Mouse (Mus musculus) forebrain, embryonic 15.5 days (tissue): ENCODE data around the gene Rora. TPM values are rescaled to one million over a fixed set of nuclear protein-coding genes. Genes with fewer than 3 reads are reported as not detected.

Experiments used
- ATAC-seq: fragments of 200-750 bp; cut with Nextera tagmentation; replicated peaks from 2 replicates; pipeline ENCODE4 v1.8.0; 2017; ENCODE audit warnings: mild to moderate bottlenecking, moderate TSS enrichment, moderate library complexity
- H3K27ac ChIP-seq: fragments of 300-500 bp; sonication (generic); replicated peaks from 2 replicates; pipeline ENCODE4 v1.5.1; 2015; ENCODE audit warnings: mild to moderate bottlenecking, inconsistent platforms
- H3K27me3 ChIP-seq: fragments of 300-500 bp; sonication (generic); 2 replicates; pipeline ENCODE4 v1.6.1; 2015; ENCODE audit warnings: inconsistent platforms
- H3K36me3 ChIP-seq: fragments of 300-500 bp; sonication (generic); 2 replicates; pipeline ENCODE4 v1.6.1; 2015; ENCODE audit warnings: mild to moderate bottlenecking, inconsistent platforms
- H3K4me1 ChIP-seq: fragments of 300-500 bp; sonication (generic); 2 replicates; pipeline ENCODE4 v1.6.1; 2015; ENCODE audit warnings: inconsistent platforms
- H3K4me2 ChIP-seq: fragments of 300-500 bp; sonication (generic); replicated peaks from 2 replicates; pipeline ENCODE4 v1.6.1; 2015; ENCODE audit warnings: mild to moderate bottlenecking, inconsistent platforms
- H3K4me3 ChIP-seq: fragments of 300-500 bp; sonication (generic); 2 replicates; pipeline ENCODE4 v1.5.1; 2015; ENCODE audit warnings: mild to moderate bottlenecking, inconsistent platforms
- H3K9ac ChIP-seq: fragments of 300-500 bp; sonication (generic); replicated peaks from 2 replicates; pipeline ENCODE4 v1.6.1; 2015; ENCODE audit warnings: mild to moderate bottlenecking, inconsistent platforms
- H3K9me3 ChIP-seq: fragments of 300-500 bp; sonication (generic); 2 replicates; pipeline ENCODE4 v1.6.1; 2016; ENCODE audit warnings: inconsistent platforms
- WGBS: fragments of 180-500 bp; shearing (Covaris S2); methylation state at CpG from one replicate; pipeline ENCODE4 v1.1.7; 2015; ENCODE audit warnings: mixed read lengths; 5-methylcytosine and 5-hydroxymethylcytosine counted together
- polyA plus RNA-seq: library from polyadenylated mRNA; unstranded; fragments of >200 nt; fragmentation: Nextera tagmentation; extraction: Ambion mirVana; gene quantifications from 2 replicates; pipeline ENCODE4 v1.2.1, GENCODE M21; 2015

The Rora gene
- polyA plus RNA-seq, 1 experiment from 2014 or later = 11.8 TPM

DNA sequence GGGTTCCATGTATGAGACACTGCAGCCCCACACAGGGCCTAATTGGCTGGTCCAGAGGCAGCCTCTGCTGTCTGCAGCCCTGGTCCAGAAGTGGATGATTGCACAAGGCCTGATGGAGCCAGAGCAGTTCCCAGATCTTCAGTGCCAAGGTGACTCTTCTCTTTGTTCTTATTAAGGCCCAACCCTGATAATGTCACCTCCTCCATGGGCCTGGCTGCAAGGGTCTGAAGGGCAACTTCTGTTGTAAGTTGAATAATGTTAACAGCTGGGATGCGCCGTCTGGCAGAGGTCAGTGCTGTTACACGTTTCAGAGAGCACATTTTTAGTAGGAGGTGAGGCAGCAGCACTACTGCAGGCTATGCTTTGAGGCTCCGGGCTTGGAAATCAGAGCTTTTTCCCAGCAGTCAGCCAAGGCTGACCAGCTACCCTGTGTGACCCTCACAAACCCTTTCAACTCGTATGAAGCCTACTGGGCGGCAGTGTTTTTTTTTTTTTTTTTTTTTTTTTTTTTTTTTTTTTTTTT, 252.8 kb downstream of the Rora start:
- no peaks in the 10 kb centered on the region for H3K27me3 ChIP-seq
- WGBS = 79% methylated on average over 6 of the region's 6 CpGs
- H3K4me3 ChIP-seq = no peak overlapping the region
- no peak for ATAC-seq
- no peak overlapping the region for H3K4me2 ChIP-seq
- no peaks in the 10 kb centered on the region for H3K4me1 ChIP-seq
- H3K9ac ChIP-seq = no peak overlapping the region
- no peaks in the 10 kb centered on the region for H3K9me3 ChIP-seq
- H3K36me3 ChIP-seq = no peaks in the 10 kb centered on the region
- H3K27ac ChIP-seq = no peak overlapping the region

- 59% methylated on average over 8 of the region's 8 CpGs for WGBS
- Histone ChIP-seq H3K9ac (no peak overlapping the region), H3K4me3 (no peak overlapping the region), H3K27me3 (no peaks in the 10 kb centered on the region), H3K4me1 (peaks cover 5% of the 10 kb centered on the region), H3K9me3 (no peaks in the 10 kb centered on the region), H3K27ac (no peak overlapping the region), H3K4me2 (no peak overlapping the region), H3K36me3 (no peaks in the 10 kb centered on the region)
- ATAC-seq = no peak
Measured at GRCm38 (mm10) chr9:68912483-68913151, 259.0 kb downstream of the Rora start.

DNA sequence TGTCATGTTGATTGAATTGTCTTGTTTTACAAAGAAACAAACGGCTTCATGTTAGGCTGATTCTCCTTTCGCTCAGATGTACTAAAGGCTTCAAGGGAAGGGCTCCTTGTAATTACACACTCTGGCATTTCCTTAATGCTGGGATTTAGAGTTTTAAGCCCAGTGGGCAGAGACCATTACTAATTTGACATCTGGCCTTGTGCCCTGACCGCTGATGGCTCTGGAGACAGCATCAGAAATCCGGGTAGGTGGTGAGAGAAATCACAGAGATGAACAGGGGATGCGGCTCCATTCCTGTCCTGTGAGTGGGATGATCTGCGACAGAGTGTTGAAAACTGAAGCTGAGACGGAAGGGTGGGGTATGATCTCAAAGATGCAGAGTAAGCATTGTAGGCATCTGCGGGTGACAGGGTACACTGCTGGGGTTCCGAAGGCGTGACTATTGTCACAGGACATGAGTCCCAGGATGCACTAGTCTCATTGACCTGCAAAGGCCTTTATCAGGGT, 259.7 kb downstream of the Rora start:
- no peak for ATAC-seq
- Histone ChIP-seq H3K9me3 (no peaks in the 10 kb centered on the region), H3K4me3 (no peak overlapping the region), H3K4me1 (peaks cover 5% of the 10 kb centered on the region), H3K4me2 (no peak overlapping the region), H3K9ac (no peak overlapping the region), H3K27ac (no peak overlapping the region), H3K27me3 (no peaks in the 10 kb centered on the region), H3K36me3 (no peaks in the 10 kb centered on the region)
- WGBS = 68% methylated on average over 10 of the region's 10 CpGs

- Histone ChIP-seq H3K4me2 (no peak overlapping the region), H3K9me3 (no peaks in the 10 kb centered on the region), H3K27me3 (no peaks in the 10 kb centered on the region), H3K36me3 (no peaks in the 10 kb centered on the region), H3K27ac (no peak overlapping the region), H3K4me3 (no peak overlapping the region), H3K4me1 (peaks cover 5% of the 10 kb centered on the region), H3K9ac (no peak overlapping the region)
- no peak for ATAC-seq
- WGBS = 97% methylated on average over 4 of the region's 4 CpGs
Measured at GRCm38 (mm10) chr9:68914541-68915275, 261.1 kb downstream of the Rora start.

GRCm38 (mm10) chr9:68916741-68917140, 263.2 kb downstream of the Rora start:
- H3K27me3 ChIP-seq = no peaks in the 10 kb centered on the region
- no peak for ATAC-seq
- no peaks in the 10 kb centered on the region for H3K36me3 ChIP-seq
- H3K4me1 ChIP-seq = peaks cover 5% of the 10 kb centered on the region
- H3K27ac ChIP-seq = no peak overlapping the region
- no peaks in the 10 kb centered on the region for H3K9me3 ChIP-seq
- H3K4me2 ChIP-seq = no peak overlapping the region
- no peak overlapping the region for H3K4me3 ChIP-seq
- no peak overlapping the region for H3K9ac ChIP-seq
- WGBS = 56% methylated on average over 1 of the region's 1 CpGs

- peaks cover 9% of the 10 kb centered on the region; the same call in 1 of the 2 replicates for H3K4me1 ChIP-seq
- H3K27ac ChIP-seq = peak overlapping the region; percentile 56
- H3K9me3 ChIP-seq = no peaks in the 10 kb centered on the region
- no peak overlapping the region for H3K9ac ChIP-seq
- no peaks in the 10 kb centered on the region for H3K36me3 ChIP-seq
- no peak overlapping the region for H3K4me3 ChIP-seq
- 32% methylated on average over 12 of the region's 12 CpGs for WGBS
- no peak overlapping the region for H3K4me2 ChIP-seq
- peak; percentile 76 for ATAC-seq
- H3K27me3 ChIP-seq = no peaks in the 10 kb centered on the region
Measured at GRCm38 (mm10) chr9:68923128-68923601, 269.6 kb downstream of the Rora start.

DNA sequence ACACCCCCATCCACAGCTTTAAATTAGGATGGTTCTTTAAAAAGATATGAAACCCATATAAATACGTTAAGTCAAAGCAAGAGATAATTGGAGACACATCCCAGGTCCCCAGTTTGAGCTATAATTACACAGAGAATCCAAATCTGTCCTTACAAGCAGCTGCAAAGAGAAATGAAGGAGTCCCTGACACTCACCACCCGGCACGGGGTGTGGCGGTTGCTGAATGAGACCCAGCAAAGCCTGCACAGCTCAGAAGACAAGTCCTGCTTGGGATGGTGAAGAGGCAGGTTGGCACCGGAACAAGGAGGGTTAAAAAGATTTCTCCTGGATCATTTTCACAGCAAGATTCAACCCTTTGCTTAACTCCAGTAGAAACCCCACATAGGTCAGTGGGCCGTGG, 272.8 kb downstream of the Rora start:
- peaks cover 15% of the 10 kb centered on the region for H3K4me1 ChIP-seq
- H3K27ac ChIP-seq = no peak overlapping the region
- no peak overlapping the region for H3K4me3 ChIP-seq
- no peaks in the 10 kb centered on the region for H3K27me3 ChIP-seq
- ATAC-seq = no peak
- no peak overlapping the region for H3K4me2 ChIP-seq
- H3K36me3 ChIP-seq = no peaks in the 10 kb centered on the region
- WGBS = 90% methylated on average over 6 of the region's 6 CpGs
- no peaks in the 10 kb centered on the region for H3K9me3 ChIP-seq
- H3K9ac ChIP-seq = no peak overlapping the region

DNA sequence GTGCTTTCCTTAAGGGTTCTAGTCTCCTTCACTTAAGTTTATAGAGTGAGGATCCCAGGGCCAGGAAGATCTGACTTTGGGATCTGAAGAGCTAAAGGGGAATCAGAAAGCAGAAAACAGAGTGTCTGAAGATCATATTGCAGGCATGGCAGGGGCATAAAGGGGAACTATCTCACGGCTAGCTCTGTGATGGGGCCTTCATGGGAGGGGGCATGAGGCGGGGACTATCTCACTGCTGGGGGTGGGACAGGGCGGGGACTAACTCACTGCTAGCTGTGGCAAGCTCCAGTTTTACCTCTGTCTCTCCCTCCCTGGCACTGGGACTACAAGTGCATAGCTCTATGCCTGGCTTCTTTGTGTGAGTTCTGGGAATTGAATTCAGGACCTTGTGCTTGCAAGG, 279.6 kb downstream of the Rora start:
- WGBS = 68% methylated on average over 3 of the region's 3 CpGs
- Histone ChIP-seq H3K4me1 (peaks cover 6% of the 10 kb centered on the region), H3K9me3 (no peaks in the 10 kb centered on the region)

DNA sequence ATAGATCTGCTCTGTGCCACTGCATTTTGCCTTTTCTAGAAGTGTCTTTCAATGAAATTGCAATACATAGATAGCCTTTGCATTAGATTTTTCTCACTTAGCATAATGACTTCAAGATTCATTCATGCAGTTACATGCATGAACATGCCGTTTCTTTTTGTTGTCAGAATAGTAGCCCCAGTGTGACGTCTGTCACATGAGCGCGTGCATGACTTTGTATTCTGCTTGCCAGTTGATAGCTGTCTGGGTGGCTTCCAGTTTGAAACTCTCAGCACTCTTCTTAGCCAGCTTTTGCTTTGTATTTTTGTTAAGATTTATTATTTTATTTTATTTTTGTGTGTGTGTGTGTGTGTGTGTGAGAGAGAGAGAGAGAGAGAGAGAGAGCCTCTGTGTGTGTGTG, 280.7 kb downstream of the Rora start:
- Histone ChIP-seq H3K9me3 (no peaks in the 10 kb centered on the region), H3K4me3 (no peak overlapping the region), H3K27me3 (no peaks in the 10 kb centered on the region), H3K4me1 (peaks cover 6% of the 10 kb centered on the region), H3K27ac (no peak overlapping the region), H3K9ac (no peak overlapping the region), H3K4me2 (no peak overlapping the region), H3K36me3 (no peaks in the 10 kb centered on the region)
- WGBS = 54% methylated on average over 4 of the region's 4 CpGs
- ATAC-seq = no peak

More for the DNA sequence above, 279.6 kb downstream of the Rora start:
- Histone ChIP-seq H3K36me3 (no peaks in the 10 kb centered on the region), H3K27me3 (no peaks in the 10 kb centered on the region), H3K4me2 (no peak overlapping the region), H3K9ac (no peak overlapping the region), H3K4me3 (no peak overlapping the region), H3K27ac (no peak overlapping the region)
- no peak for ATAC-seq

DNA sequence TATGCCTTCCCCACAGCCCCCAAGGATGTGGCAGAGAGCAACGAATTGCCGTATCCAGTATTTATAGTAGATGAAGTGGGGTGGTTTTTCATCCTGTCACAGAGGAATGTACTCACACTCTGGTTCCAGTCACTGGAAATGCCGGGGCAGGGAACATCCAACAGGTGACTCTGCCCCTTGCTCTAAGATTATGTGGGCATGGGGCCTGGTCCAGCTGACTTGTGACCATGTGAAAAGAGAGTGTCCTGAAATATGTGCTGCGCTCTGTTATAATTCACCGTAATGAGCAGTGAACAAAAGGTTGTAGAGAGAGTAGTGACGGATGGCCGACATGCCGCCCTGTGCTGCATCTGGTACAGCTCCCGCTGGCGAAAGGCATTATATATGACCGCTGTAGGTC, 282.0 kb downstream of the Rora start:
- H3K9me3 ChIP-seq = no peaks in the 10 kb centered on the region
- no peaks in the 10 kb centered on the region for H3K4me1 ChIP-seq
- no peak overlapping the region for H3K9ac ChIP-seq
- H3K4me2 ChIP-seq = no peak overlapping the region
- no peak overlapping the region for H3K27ac ChIP-seq
- no peak for ATAC-seq
- H3K36me3 ChIP-seq = no peaks in the 10 kb centered on the region
- no peaks in the 10 kb centered on the region for H3K27me3 ChIP-seq
- H3K4me3 ChIP-seq = no peak overlapping the region
- WGBS = 92% methylated on average over 11 of the region's 11 CpGs

- peak; percentile 71 for ATAC-seq
- Histone ChIP-seq H3K9ac (no peak overlapping the region), H3K27ac (no peak overlapping the region), H3K9me3 (no peaks in the 10 kb centered on the region), H3K27me3 (no peaks in the 10 kb centered on the region), H3K4me2 (no peak overlapping the region), H3K36me3 (no peaks in the 10 kb centered on the region), H3K4me1 (peaks cover 16% of the 10 kb centered on the region), H3K4me3 (no peak overlapping the region)
- 30% methylated on average over 7 of the region's 7 CpGs for WGBS
Measured at GRCm38 (mm10) chr9:68941037-68941436, 287.5 kb downstream of the Rora start.

- H3K4me2 ChIP-seq = no peak overlapping the region
- WGBS = 45% methylated on average over 4 of the region's 4 CpGs
- ATAC-seq = no peak; the same call in 1 of the 2 replicates
- no peaks in the 10 kb centered on the region for H3K9me3 ChIP-seq
- no peak overlapping the region for H3K9ac ChIP-seq
- no peak overlapping the region for H3K27ac ChIP-seq
- H3K4me1 ChIP-seq = peaks cover 16% of the 10 kb centered on the region
- H3K4me3 ChIP-seq = no peak overlapping the region
- no peaks in the 10 kb centered on the region for H3K27me3 ChIP-seq
- H3K36me3 ChIP-seq = no peaks in the 10 kb centered on the region
Measured at GRCm38 (mm10) chr9:68942595-68943011, 289.0 kb downstream of the Rora start.
